In genomic region chr6:114858722-114859053, GRCm38 (mm10) we compare ENCODE assay signal across 25 mouse cellular contexts.
DNase-seq lines count a peak whose midpoint lies in the region; ATAC-seq and TF ChIP-seq lines count a peak whose summit lies in the region.
"Had no signal": no experiment of that assay in that cellular context is flagged by ENCODE, and none has a peak within 500 bp of the region (broad histone marks: within the 10 kb centered on the region; RNA-seq: fewer than 3 reads in every experiment).

No protein-coding gene starts in this region.

- DNase-seq in forebrain, embryonic 10.5 days (ENCODE audit: extremely low spot score, low spot score): no peak
- no peak for DNase-seq in heart, postnatal 10 days
- no peak for DNase-seq in layer of hippocampus, adult 2 months (ENCODE audit: low spot score in 2 of 2)
- no peak for DNase-seq in layer of hippocampus, postnatal 36 days
- DNase-seq: cerebellum, adult 11-12 months; cerebellum, adult 9-11 months; embryo, embryonic 11 days; gastrocnemius, postnatal 25 days; kidney, postnatal 36 days; spleen, adult 18-20 months; thymus, postnatal 14 days had no signal

- peaks cover 21% of the 10 kb centered on the region for H3K4me1 ChIP-seq in forebrain, embryonic 10.5 days
- H3K4me1 ChIP-seq in forebrain, embryonic 12.5 days: peaks cover 25% of the 10 kb centered on the region
- H3K4me1 ChIP-seq in heart, embryonic 16.5 days (ENCODE audit: control insufficient read depth, insufficient read depth, low read length): peaks cover 39% of the 10 kb centered on the region
- peaks cover 21% of the 10 kb centered on the region for H3K4me1 ChIP-seq in brown adipose tissue, adult 24 weeks (ENCODE audit: control insufficient read depth, insufficient read depth, insufficient read length, low read length)

- H3K9ac ChIP-seq in forebrain, embryonic 12.5 days: no peak overlapping the region
- H3K9ac ChIP-seq in heart, embryonic 16.5 days (ENCODE audit: low read length): peak overlapping the region; percentile 11; the same call in 1 of the 2 replicates
- H3K9ac ChIP-seq: forebrain, embryonic 13.5 days; heart, embryonic 12.5 days; hindbrain, embryonic 15.5 days; limb, embryonic 13.5 days; lung, embryonic 15.5 days; midbrain, embryonic 15.5 days had no signal

- H3K27ac ChIP-seq in forebrain, embryonic 10.5 days: peak overlapping the region; percentile 37
- no peak overlapping the region for H3K27ac ChIP-seq in forebrain, embryonic 12.5 days
- no peak overlapping the region for H3K27ac ChIP-seq in heart, embryonic 16.5 days (ENCODE audit: low read length)
- peak overlapping the region; percentile 81 for H3K27ac ChIP-seq in layer of hippocampus, adult 2 months
- H3K27ac ChIP-seq in brown adipose tissue, adult 24 weeks (replicated peaks; ENCODE audit: low read depth, low read length): peak overlapping the region; percentile 72
- H3K27ac ChIP-seq: embryonic facial prominence, embryonic 13.5 days; forebrain, embryonic 13.5 days; hindbrain, embryonic 15.5 days; limb, embryonic 13.5 days; midbrain, embryonic 10.5 days; midbrain, embryonic 15.5 days had no signal

- no peak for TF ChIP-seq CTCF in layer of hippocampus, adult 2 months (conservative IDR thresholded peaks at IDR 0.05)

- H3K4me3 ChIP-seq in forebrain, embryonic 10.5 days: no peak overlapping the region
- no peak overlapping the region for H3K4me3 ChIP-seq in forebrain, embryonic 12.5 days (replicated peaks)
- no peak overlapping the region for H3K4me3 ChIP-seq in heart, embryonic 16.5 days (ENCODE audit: low read length)
- no peak overlapping the region for H3K4me3 ChIP-seq in layer of hippocampus, adult 2 months
- no peak overlapping the region for H3K4me3 ChIP-seq in brown adipose tissue, adult 24 weeks (ENCODE audit: insufficient read depth, low read depth, low read length)
- H3K4me3 ChIP-seq: embryonic facial prominence, embryonic 13.5 days; erythroblast, embryonic 14.5 days; forebrain, embryonic 13.5 days; heart, embryonic 12.5 days; hindbrain, embryonic 15.5 days; limb, embryonic 13.5 days; lung, embryonic 15.5 days; midbrain, embryonic 10.5 days; midbrain, embryonic 15.5 days had no signal

- WGBS in forebrain, embryonic 10.5 days: 82% methylated on average over 4 of the region's 4 CpGs
- WGBS in forebrain, embryonic 12.5 days: 88% methylated on average over 4 of the region's 4 CpGs
- whole genome bisulfite sequencing in heart, embryonic 16.5 days: 74% methylated on average over 4 of the region's 4 CpGs

- peaks cover 5% of the 10 kb centered on the region; the same call in 1 of the 2 replicates for H3K27me3 ChIP-seq in forebrain, embryonic 10.5 days (ENCODE audit: poor library complexity, severe bottlenecking)
- H3K27me3 ChIP-seq in forebrain, embryonic 12.5 days: peaks cover 4% of the 10 kb centered on the region; the same call in 1 of the 2 replicates
- H3K27me3 ChIP-seq in heart, embryonic 16.5 days (ENCODE audit: control insufficient read depth, insufficient read depth, low read length): no peaks in the 10 kb centered on the region
- H3K27me3 ChIP-seq: embryonic facial prominence, embryonic 13.5 days; forebrain, embryonic 13.5 days; heart, embryonic 12.5 days; hindbrain, embryonic 15.5 days; limb, embryonic 13.5 days; lung, embryonic 15.5 days; midbrain, embryonic 15.5 days; Patski had no signal

- H3K9me3 ChIP-seq in forebrain, embryonic 10.5 days: no peaks in the 10 kb centered on the region
- no peaks in the 10 kb centered on the region for H3K9me3 ChIP-seq in forebrain, embryonic 12.5 days
- no peaks in the 10 kb centered on the region for H3K9me3 ChIP-seq in heart, embryonic 16.5 days (replicated peaks; ENCODE audit: control insufficient read depth, low read length)
- H3K9me3 ChIP-seq: embryonic facial prominence, embryonic 13.5 days; forebrain, embryonic 13.5 days; heart, embryonic 12.5 days; hindbrain, embryonic 15.5 days; limb, embryonic 13.5 days; lung, embryonic 15.5 days; midbrain, embryonic 10.5 days; midbrain, embryonic 15.5 days had no signal

- ATAC-seq in forebrain, embryonic 12.5 days (ENCODE audit: low FRiP score): no peak
- ATAC-seq in heart, embryonic 16.5 days (replicated peaks; ENCODE audit: extremely low read depth, insufficient read depth, low FRiP score): no peak
- ATAC-seq: forebrain, embryonic 13.5 days; midbrain, embryonic 15.5 days; Patski had no signal

- no peak overlapping the region for H3K4me2 ChIP-seq in forebrain, embryonic 12.5 days
- H3K4me2 ChIP-seq in heart, embryonic 16.5 days (ENCODE audit: low read depth, low read length): no peak overlapping the region
- H3K4me2 ChIP-seq: embryonic facial prominence, embryonic 13.5 days; forebrain, embryonic 13.5 days; heart, embryonic 12.5 days; hindbrain, embryonic 15.5 days; limb, embryonic 13.5 days; liver, embryonic 11.5 days; lung, embryonic 15.5 days; midbrain, embryonic 15.5 days had no signal

- peaks cover 56% of the 10 kb centered on the region for H3K36me3 ChIP-seq in forebrain, embryonic 10.5 days (replicated peaks)
- peaks cover 50% of the 10 kb centered on the region for H3K36me3 ChIP-seq in forebrain, embryonic 12.5 days (replicated peaks)
- H3K36me3 ChIP-seq in heart, embryonic 16.5 days (ENCODE audit: control insufficient read depth, insufficient read depth): peaks cover 18% of the 10 kb centered on the region
- H3K36me3 ChIP-seq: hindbrain, embryonic 15.5 days had no signal

- intact Hi-C loops in heart, postnatal 10 days (cut with DNase I): loop anchor here (10.0 kb wide), 1 partner anchor 176 kb away; the partner anchor contains the start of gene Tamm41

Comparison
In these comparisons a context has a peak if more than half of its experiments do, and no peak if none do; other contexts are left out.
1. H3K27ac ChIP-seq: peak in forebrain, embryonic 10.5 days (single experiment), layer of hippocampus, adult 2 months (single experiment) and brown adipose tissue, adult 24 weeks (single experiment); none in forebrain, embryonic 12.5 days (single experiment) and heart, embryonic 16.5 days (single experiment).